In genomic region chr3:50816479-50816878, GRCm38 (mm10) we compare ENCODE assay signal across 10 mouse cellular contexts.
DNase-seq lines count a peak whose midpoint lies in the region; ATAC-seq and TF ChIP-seq lines count a peak whose summit lies in the region.
"Had no signal": no experiment of that assay in that cellular context is flagged by ENCODE, and none has a peak within 500 bp of the region (broad histone marks: within the 10 kb centered on the region; RNA-seq: fewer than 3 reads in every experiment).

No protein-coding gene starts in this region.

- H3K9me3 ChIP-seq in kidney, postnatal 0 days (replicated peaks; ENCODE audit: low read length) = no peaks in the 10 kb centered on the region
- no peaks in the 10 kb centered on the region for H3K9me3 ChIP-seq in hindbrain, embryonic 13.5 days
- no peaks in the 10 kb centered on the region for H3K9me3 ChIP-seq in intestine, postnatal 0 days (ENCODE audit: control insufficient read depth)
- H3K9me3 ChIP-seq in midbrain, embryonic 15.5 days = no peaks in the 10 kb centered on the region
- H3K9me3 ChIP-seq: forebrain, embryonic 13.5 days had no signal

- H3K4me2 ChIP-seq in kidney, postnatal 0 days (ENCODE audit: low read length) = 0 out of 2 replicates have a peak overlapping the region, but pooled peaks have one; percentile 2
- no peak overlapping the region for H3K4me2 ChIP-seq in hindbrain, embryonic 13.5 days
- no peak overlapping the region for H3K4me2 ChIP-seq in intestine, postnatal 0 days (replicated peaks; ENCODE audit: low read depth)
- no peak overlapping the region for H3K4me2 ChIP-seq in midbrain, embryonic 15.5 days
- H3K4me2 ChIP-seq: forebrain, embryonic 13.5 days had no signal

- no peak overlapping the region for H3K9ac ChIP-seq in kidney, postnatal 0 days (ENCODE audit: low read depth, low read length)
- no peak overlapping the region for H3K9ac ChIP-seq in hindbrain, embryonic 13.5 days
- H3K9ac ChIP-seq in intestine, postnatal 0 days (ENCODE audit: low read depth, low read length) = no peak overlapping the region
- no peak overlapping the region for H3K9ac ChIP-seq in midbrain, embryonic 15.5 days
- H3K9ac ChIP-seq: forebrain, embryonic 13.5 days; liver, embryonic 14.5 days had no signal

- no peak overlapping the region for H3K27ac ChIP-seq in kidney, postnatal 0 days
- H3K27ac ChIP-seq in hindbrain, embryonic 13.5 days = no peak overlapping the region
- no peak overlapping the region for H3K27ac ChIP-seq in intestine, postnatal 0 days (ENCODE audit: low read depth, low read length)
- H3K27ac ChIP-seq in midbrain, embryonic 15.5 days = no peak overlapping the region
- H3K27ac ChIP-seq: forebrain, embryonic 13.5 days; liver, embryonic 14.5 days had no signal

- intact Hi-C loops in heart, postnatal 14 days (cut with DNase I) = no loop called here

- H3K4me3 ChIP-seq in kidney, postnatal 0 days (replicated peaks; ENCODE audit: low read depth, low read length) = no peak overlapping the region
- H3K4me3 ChIP-seq in hindbrain, embryonic 13.5 days = no peak overlapping the region
- no peak overlapping the region for H3K4me3 ChIP-seq in intestine, postnatal 0 days (ENCODE audit: low read depth, low read length)
- no peak overlapping the region for H3K4me3 ChIP-seq in midbrain, embryonic 15.5 days
- H3K4me3 ChIP-seq: forebrain, embryonic 13.5 days had no signal

- no peaks in the 10 kb centered on the region for H3K27me3 ChIP-seq in kidney, postnatal 0 days (ENCODE audit: insufficient read depth, low read length)
- H3K27me3 ChIP-seq in hindbrain, embryonic 13.5 days = no peaks in the 10 kb centered on the region
- no peaks in the 10 kb centered on the region for H3K27me3 ChIP-seq in intestine, postnatal 0 days (replicated peaks; ENCODE audit: control insufficient read depth, insufficient read depth, low read length)
- H3K27me3 ChIP-seq in midbrain, embryonic 15.5 days (replicated peaks) = no peaks in the 10 kb centered on the region
- H3K27me3 ChIP-seq: forebrain, embryonic 13.5 days had no signal

- WGBS in kidney, postnatal 0 days = 41% methylated on average over 8 of the region's 8 CpGs
- WGBS in hindbrain, embryonic 13.5 days = 86% methylated on average over 8 of the region's 8 CpGs
- WGBS in intestine, postnatal 0 days = 60% methylated on average over 8 of the region's 8 CpGs
- 87% methylated on average over 8 of the region's 8 CpGs for WGBS in midbrain, embryonic 15.5 days

- no peaks in the 10 kb centered on the region for H3K4me1 ChIP-seq in kidney, postnatal 0 days (replicated peaks; ENCODE audit: insufficient read depth, low read length)
- H3K4me1 ChIP-seq in hindbrain, embryonic 13.5 days (replicated peaks) = no peaks in the 10 kb centered on the region
- no peaks in the 10 kb centered on the region for H3K4me1 ChIP-seq in intestine, postnatal 0 days (replicated peaks; ENCODE audit: control insufficient read depth, insufficient read depth, low read length)
- no peaks in the 10 kb centered on the region for H3K4me1 ChIP-seq in midbrain, embryonic 15.5 days
- H3K4me1 ChIP-seq: forebrain, embryonic 13.5 days had no signal

- TF ChIP-seq CTCF in kidney, postnatal 0 days (IDR thresholded peaks at IDR 0.05; ENCODE audit: low read depth) = no peak
- TF ChIP-seq CTCF in intestine, postnatal 0 days (IDR thresholded peaks at IDR 0.05; ENCODE audit: low read depth) = no peak

- no peaks in the 10 kb centered on the region for H3K36me3 ChIP-seq in kidney, postnatal 0 days (ENCODE audit: insufficient read depth, low read length)
- H3K36me3 ChIP-seq in hindbrain, embryonic 13.5 days = no peaks in the 10 kb centered on the region
- no peaks in the 10 kb centered on the region for H3K36me3 ChIP-seq in intestine, postnatal 0 days (ENCODE audit: control insufficient read depth, insufficient read depth)
- H3K36me3 ChIP-seq in midbrain, embryonic 15.5 days (replicated peaks) = no peaks in the 10 kb centered on the region

- no peak for ATAC-seq in kidney, postnatal 0 days (replicated peaks; ENCODE audit: low FRiP score, low read depth)
- no peak for ATAC-seq in hindbrain, embryonic 13.5 days (ENCODE audit: low FRiP score)
- ATAC-seq in intestine, postnatal 0 days = no peak
- ATAC-seq in midbrain, embryonic 15.5 days (replicated peaks) = no peak
- ATAC-seq: forebrain, embryonic 13.5 days had no signal

- DNase-seq in kidney, postnatal 0 days (ENCODE audit: low spot score) = peak; percentile 18
- DNase-seq in kidney, postnatal 25 days = no peak
- peak; percentile 22 to 25 for DNase-seq in frontal cortex, postnatal 10 days (ENCODE audit: low spot score in 2 of 2)
- peak; percentile 20 to 21 for DNase-seq in heart, postnatal 14 days
- DNase-seq in lung, postnatal 36 days = peak; percentile 0

Comparison
In these comparisons a context has a peak if more than half of its experiments do, and no peak if none do; other contexts are left out.
1. DNase-seq: peak in kidney, postnatal 0 days (single experiment), frontal cortex, postnatal 10 days (2 of 2), heart, postnatal 14 days (2 of 2) and lung, postnatal 36 days (single experiment); none in kidney, postnatal 25 days (0 of 2).